Mouse (Mus musculus): Measurements from ENCODE around the gene Angel2.

GRCm38 (mm10) chr1:190918938-190919337, 6.0 kb upstream of the Angel2 start:
- TF ChIP-seq CTCF (IDR thresholded peaks at IDR 0.05; ENCODE audit: control insufficient read depth, insufficient read depth, insufficient read length) (no peak), FOSL1 (IDR thresholded peaks at IDR 0.05; ENCODE audit: insufficient read depth, low read length, poor library complexity, severe bottlenecking) (no peak), MAX (IDR thresholded peaks at IDR 0.05) (no peak), USF1 (IDR thresholded peaks at IDR 0.05; ENCODE audit: low read depth) (no peak), MYOG (IDR thresholded peaks at IDR 0.05; ENCODE audit: control insufficient read depth, extremely low read depth, insufficient read length) (no peak), CEBPB (IDR thresholded peaks at IDR 0.05; ENCODE audit: low read depth) (no peak)
